Mouse (Mus musculus) brain, embryonic 14.5 days (tissue): Measurements from ENCODE around the gene Mrps11. TPM values are rescaled to one million over a fixed set of nuclear protein-coding genes. Genes with fewer than 3 reads are reported as not detected.

Experiments used
- DNase-seq: peaks from one replicate; pipeline ENCODE4 v3.0.0-alpha.2; 2011; ENCODE audit warnings: low read depth
- CTCF ChIP-seq: fragments of 200-500 bp; IDR thresholded peaks from 2 replicates; pipeline ENCODE4 v1.5.1; 2012; ENCODE audit warnings: inconsistent platforms, mild to moderate bottlenecking, moderate library complexity, borderline replicate concordance; ENCODE audit not compliant: insufficient read depth, insufficient read length; ENCODE audit errors: extremely low read depth
- POLR2A ChIP-seq: fragments of 200-500 bp; IDR thresholded peaks from 2 replicates; pipeline ENCODE4 v1.6.1; 2012; ENCODE audit warnings: mild to moderate bottlenecking, inconsistent platforms, borderline replicate concordance; ENCODE audit not compliant: poor library complexity, insufficient read depth, insufficient read length, severe bottlenecking; ENCODE audit errors: extremely low read depth
- polyA plus RNA-seq: library from polyadenylated mRNA; depleted of rRNA; stranded (reverse); fragments of >200 nt; gene quantifications from 2 replicates; pipeline ENCODE4 v1.2.3, GENCODE M21; 2012

Mrps11 gene
- polyA plus RNA-seq, 1 experiment: 75.8 TPM

DNA sequence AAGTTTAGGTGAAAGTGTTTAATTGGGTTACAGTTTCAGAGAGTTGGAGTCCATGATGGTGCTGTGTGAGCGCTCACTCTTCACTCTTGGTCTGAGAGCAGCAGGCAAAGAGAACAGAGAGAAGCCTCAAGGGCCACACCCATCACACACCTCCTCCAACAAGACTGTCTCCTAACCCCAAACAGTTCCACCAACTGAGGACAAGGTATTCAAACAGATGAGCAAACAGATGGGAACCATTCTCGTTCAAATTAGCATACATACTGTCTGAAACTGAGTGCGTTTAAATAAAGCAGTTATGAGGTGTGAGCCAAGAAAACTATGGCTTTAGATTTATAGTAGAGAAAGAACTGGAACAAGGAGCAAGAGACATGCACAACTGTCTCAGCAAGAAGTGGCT, 13.7 kb downstream of the Mrps11 start:
- DNase-seq: peak; percentile 42
- TF ChIP-seq POLR2A (no peak), CTCF (no peak)

DNA sequence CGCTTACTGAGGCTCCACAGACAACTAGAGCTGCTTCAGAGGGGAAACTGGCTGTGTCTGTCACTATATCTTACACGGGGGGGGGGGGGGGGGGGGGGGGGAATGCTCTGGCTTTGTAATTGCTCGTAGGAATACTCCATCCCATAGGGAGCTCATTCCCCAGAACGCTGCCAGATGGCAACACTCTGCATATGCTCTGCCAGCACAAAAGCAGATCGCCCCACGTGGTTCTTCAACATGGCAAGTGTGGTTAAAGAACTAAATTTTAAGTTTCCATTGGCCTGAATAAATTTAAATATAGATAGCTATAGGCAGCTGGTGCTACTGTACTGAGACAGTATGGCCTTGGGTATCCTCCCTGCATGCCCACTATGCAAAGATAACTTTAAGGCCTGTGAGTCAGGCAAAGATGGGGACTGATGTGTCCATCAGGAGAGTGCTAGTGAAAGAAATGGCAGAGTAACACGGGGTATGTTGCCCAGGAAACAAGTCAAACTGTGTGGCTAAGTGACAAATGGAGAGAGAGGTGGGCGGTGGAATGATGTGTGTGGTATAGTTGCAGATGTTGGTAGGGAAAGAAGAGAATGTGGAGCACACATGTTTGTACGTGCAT, 15.0 kb downstream of the Mrps11 start:
- DNase-seq: peak; percentile 92
- TF ChIP-seq CTCF: no peak
- no peak for TF ChIP-seq POLR2A

DNA sequence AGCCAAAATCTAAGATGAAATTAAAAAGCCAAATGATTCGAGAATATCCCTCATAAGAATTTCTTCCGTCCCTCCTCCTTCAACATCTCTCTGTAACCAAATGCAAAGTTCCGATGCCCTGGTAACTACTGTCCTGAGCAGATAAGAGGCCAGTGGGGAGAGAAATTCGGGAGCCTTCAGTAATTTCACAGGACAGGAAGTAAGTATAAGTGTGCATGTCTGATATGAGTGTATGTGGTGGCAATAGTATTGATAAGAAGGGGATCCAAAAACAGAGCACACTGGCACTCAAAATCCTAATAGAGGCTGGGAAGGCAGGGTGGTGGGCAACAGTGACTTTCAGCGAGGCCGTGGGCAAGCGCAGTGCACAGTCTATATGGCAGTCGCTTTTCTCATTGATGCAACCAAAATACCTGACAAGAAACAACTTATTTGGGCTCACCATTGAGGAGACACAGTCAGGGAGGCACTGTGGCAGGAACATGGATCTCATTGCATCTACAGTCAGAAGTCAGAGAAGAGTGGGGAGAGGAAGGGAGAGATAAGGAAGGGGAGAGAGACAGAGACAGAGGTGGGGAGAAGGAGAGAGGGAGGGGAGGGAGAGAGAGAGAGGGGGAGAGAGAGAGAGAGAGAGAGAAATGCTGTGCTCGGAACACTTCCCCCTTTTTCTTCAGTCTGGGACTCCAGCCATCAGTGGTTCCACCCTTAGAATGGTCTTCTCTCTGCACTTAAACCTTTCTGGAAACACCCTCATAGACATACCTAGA, 17.0 kb downstream of the Mrps11 start:
- no peak for DNase-seq
- TF ChIP-seq POLR2A: no peak
- TF ChIP-seq CTCF: no peak

GRCm38 (mm10) chr7:78803841-78804240, 20.9 kb downstream of the Mrps11 start:
- no peak for DNase-seq
- TF ChIP-seq POLR2A (no peak), CTCF (no peak)

DNA sequence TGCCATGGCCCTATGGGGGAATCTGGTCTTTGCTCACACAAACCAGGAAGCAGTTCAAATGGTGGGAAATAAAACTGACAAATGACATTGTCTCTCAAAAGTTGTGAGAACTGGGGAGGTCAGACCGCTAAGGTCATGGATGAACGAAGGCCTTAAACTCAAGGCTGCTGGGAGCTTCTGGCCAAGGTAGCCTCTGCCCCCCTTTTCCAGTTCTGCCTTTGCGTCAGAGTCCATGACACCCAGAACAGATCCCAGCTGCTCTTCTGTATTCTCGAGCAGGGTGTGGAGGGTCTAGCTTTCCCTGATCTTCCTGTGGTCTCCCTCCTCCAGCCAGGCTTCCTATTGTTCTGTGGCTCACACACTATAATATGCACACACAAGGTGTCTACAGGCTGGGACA, 24.3 kb downstream of the Mrps11 start:
- no peak for DNase-seq
- TF ChIP-seq POLR2A (no peak), CTCF (no peak)

DNA sequence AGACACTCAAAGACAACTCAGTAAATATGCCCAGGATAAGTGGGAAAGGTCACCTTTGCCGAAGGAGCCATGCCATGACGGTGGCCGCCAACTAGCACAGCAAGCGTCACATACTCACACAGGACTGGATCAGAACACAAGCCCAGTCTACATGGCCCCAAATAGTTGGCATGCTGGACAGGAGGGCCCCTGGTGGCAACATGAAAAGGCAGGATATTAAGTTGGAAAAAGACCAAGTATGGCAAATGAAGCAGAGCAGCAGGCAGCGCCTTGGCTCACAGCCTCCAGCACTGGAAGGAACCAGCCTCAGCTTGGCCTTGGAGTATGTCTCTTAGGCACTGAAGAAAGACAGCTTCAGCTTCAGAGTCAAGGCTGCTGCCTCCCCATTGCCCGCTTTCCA, 30.9 kb downstream of the Mrps11 start:
- TF ChIP-seq CTCF: no peak
- TF ChIP-seq POLR2A: no peak
- peak; percentile 69 for DNase-seq

- peak; percentile 64 for DNase-seq
- TF ChIP-seq POLR2A (no peak), CTCF (no peak)
Measured at GRCm38 (mm10) chr7:78814766-78815165, 31.8 kb downstream of the Mrps11 start.

DNA sequence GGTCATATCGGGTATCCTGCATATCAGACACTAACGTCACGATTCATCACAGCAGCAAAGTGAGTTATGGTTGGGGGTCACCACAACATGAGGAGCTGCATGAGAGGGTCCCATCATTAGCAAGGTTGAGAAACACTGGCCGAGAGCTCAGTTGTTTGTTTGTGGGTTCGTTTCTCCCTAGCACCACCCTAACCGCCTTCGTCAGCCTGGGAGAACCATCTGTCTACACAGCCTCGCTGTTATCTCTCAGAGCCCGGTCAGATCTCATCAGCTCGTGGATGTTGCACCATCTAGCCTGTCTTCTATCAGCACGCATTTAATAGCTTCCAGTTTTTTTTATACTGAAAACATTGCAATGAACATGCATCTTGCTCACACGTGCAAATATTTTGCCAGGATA, 35.4 kb downstream of the Mrps11 start:
- TF ChIP-seq POLR2A (no peak), CTCF (no peak)
- DNase-seq: no peak

GRCm38 (mm10) chr7:78826682-78827385, 43.9 kb downstream of the Mrps11 start:
- no peak for TF ChIP-seq POLR2A
- TF ChIP-seq CTCF: 0 out of 2 replicates have a peak, but pooled peaks have one; percentile 16
- peak; percentile 71 for DNase-seq

GRCm38 (mm10) chr7:78827749-78828362, 44.9 kb downstream of the Mrps11 start:
- no peak for TF ChIP-seq CTCF
- TF ChIP-seq POLR2A: no peak
- DNase-seq: no peak

DNA sequence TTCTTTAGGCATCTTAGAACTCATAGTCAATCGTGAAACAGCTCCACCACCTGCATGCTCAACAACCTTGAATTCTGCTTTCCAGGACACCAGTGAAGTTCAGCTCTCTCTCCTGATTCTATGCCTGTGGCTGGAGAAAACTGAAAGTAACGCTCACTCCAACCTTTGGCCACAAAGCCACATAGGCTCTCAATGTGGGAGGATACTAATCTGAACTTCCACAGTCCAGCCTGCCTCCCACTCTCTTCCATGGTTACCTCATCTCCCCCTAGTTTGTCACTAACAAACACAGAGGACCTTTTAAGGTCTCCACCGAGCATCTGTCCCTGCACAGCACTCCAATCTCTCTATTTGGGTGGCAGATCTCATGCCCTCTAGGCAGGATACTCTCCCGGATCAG, 52.7 kb downstream of the Mrps11 start:
- no peak for DNase-seq
- TF ChIP-seq CTCF (no peak), POLR2A (no peak)
